Mouse (Mus musculus): ENCODE measurements at regions not wholly inside any gene's neighbourhood (a gene's known extent, or its start where the extent isn't known, plus 50 kb on each side); places are given as distances from the start of the nearest gene placed in this dataset.

GRCm38 (mm10) chr5:97553122-97553521 lies 96.3 kb upstream of the Gk2 start:
- Histone ChIP-seq H3K79me2 (replicated peaks; ENCODE audit: control insufficient read depth, extremely low read depth, insufficient read depth, poor library complexity, severe bottlenecking) (no peaks in the 10 kb centered on the region), H3K27ac (ENCODE audit: insufficient read depth, low read depth) (no peak overlapping the region), H3K27me3 (replicated peaks) (no peaks in the 10 kb centered on the region), H3K9me3 (replicated peaks; ENCODE audit: low read length) (peaks cover 5% of the 10 kb centered on the region), H3K36me3 (replicated peaks in 1 of 2; ENCODE audit: control insufficient read depth in 1 of 2, insufficient read depth in 1 of 2, low read length in 1 of 2) (no peaks in the 10 kb centered on the region), H3K9ac (ENCODE audit: insufficient read depth, low read depth) (no peak overlapping the region), H3K4me2 (ENCODE audit: insufficient read depth, low read depth, poor library complexity, severe bottlenecking) (no peak overlapping the region), H3K4me1 (ENCODE audit: control insufficient read depth in 1 of 2, insufficient read depth in 2 of 2) (no peaks in the 10 kb centered on the region), H3K4me3 (replicated peaks in 1 of 3; ENCODE audit: low read depth in 2 of 3, low read length in 2 of 3, poor library complexity in 1 of 3) (no peak overlapping the region)
- in situ Hi-C loops (cut with MboI; ENCODE audit: low pct_ligation_motif_present, low pct_unique_long_range_greater_than_20kb, low sequenced_read_pairs) = loop anchor here (25.0 kb wide), 1 partner anchor 416 kb away; no protein-coding TSS in a partner anchor
- dilution Hi-C loops (cut with MboI; ENCODE audit: extremely low pct_ligation_motif_present, extremely low pct_unique_long_range_greater_than_20kb, low sequenced_read_pairs) = no loop called here
- TF ChIP-seq RAD21 (IDR thresholded peaks at IDR 0.05; ENCODE audit: low read depth, low read length) (peak; percentile 60), ZMIZ1 (IDR thresholded peaks at IDR 0.05; ENCODE audit: low read depth, low read length) (no peak), CTCF (conservative IDR thresholded peaks at IDR 0.05 in 1 of 2, IDR thresholded peaks at IDR 0.05 in 1 of 2; ENCODE audit: low read depth in 2 of 2, low read length in 2 of 2) (peak; percentile 16 to 66; a peak in 2 of 4 replicates), EP300 (IDR thresholded peaks at IDR 0.05; ENCODE audit: low read length) (no peak), MYC (IDR thresholded peaks at IDR 0.05; ENCODE audit: low read depth, low read length) (no peak), SMC3 (IDR thresholded peaks at IDR 0.05; ENCODE audit: low read depth, low read length) (peak; percentile 65), BHLHE40 (IDR thresholded peaks at IDR 0.05; ENCODE audit: low read depth, low read length) (no peak), NELFE (IDR thresholded peaks at IDR 0.05; ENCODE audit: low read depth, low read length) (no peak), JUN (IDR thresholded peaks at IDR 0.05; ENCODE audit: insufficient read depth, low read depth, low read length) (no peak)
- peak; percentile 37 for DNase-seq (ENCODE audit: extremely low read depth)

- H3K27ac ChIP-seq (ENCODE audit: insufficient read depth, low read depth) = no peak overlapping the region
- no peaks in the 10 kb centered on the region for H3K9me3 ChIP-seq (replicated peaks; ENCODE audit: low read length)
- H3K36me3 ChIP-seq (replicated peaks in 1 of 2; ENCODE audit: control insufficient read depth in 1 of 2, insufficient read depth in 1 of 2, low read length in 1 of 2) = no peaks in the 10 kb centered on the region
- no peaks in the 10 kb centered on the region for H3K79me2 ChIP-seq (replicated peaks; ENCODE audit: control insufficient read depth, extremely low read depth, insufficient read depth, poor library complexity, severe bottlenecking)
- DNase-seq (ENCODE audit: extremely low read depth) = no peak
- TF ChIP-seq GABPA (IDR thresholded peaks at IDR 0.05; ENCODE audit: insufficient replicate concordance, low read depth, low read length) (no peak), MXI1 (IDR thresholded peaks at IDR 0.05; ENCODE audit: low read depth, low read length) (no peak), POLR2AphosphoS2 (IDR thresholded peaks at IDR 0.05; ENCODE audit: low read depth, low read length) (no peak), JUN (IDR thresholded peaks at IDR 0.05; ENCODE audit: insufficient read depth, low read depth, low read length) (no peak), BHLHE40 (IDR thresholded peaks at IDR 0.05; ENCODE audit: low read depth, low read length) (no peak), EP300 (IDR thresholded peaks at IDR 0.05; ENCODE audit: low read length) (no peak), MYC (IDR thresholded peaks at IDR 0.05; ENCODE audit: low read depth, low read length) (no peak), ZKSCAN1 (IDR thresholded peaks at IDR 0.05; ENCODE audit: borderline replicate concordance, low read depth, low read length) (no peak), NRF1 (IDR thresholded peaks at IDR 0.05; ENCODE audit: low read depth, low read length) (no peak), IRF4 (IDR thresholded peaks at IDR 0.05; ENCODE audit: low read depth, low read length) (no peak), MAX (IDR thresholded peaks at IDR 0.05; ENCODE audit: low read length) (no peak), NELFE (IDR thresholded peaks at IDR 0.05; ENCODE audit: low read depth, low read length) (no peak), TCF12 (IDR thresholded peaks at IDR 0.05; ENCODE audit: low read depth, low read length) (no peak)
- dilution Hi-C loops (cut with MboI; ENCODE audit: extremely low pct_ligation_motif_present, extremely low pct_unique_long_range_greater_than_20kb, low sequenced_read_pairs) (no loop called here), in situ Hi-C loops (cut with MboI; ENCODE audit: low pct_ligation_motif_present, low pct_unique_long_range_greater_than_20kb, low sequenced_read_pairs) (no loop called here)
- H3K9ac ChIP-seq (ENCODE audit: insufficient read depth, low read depth) = no peak overlapping the region
- no peaks in the 10 kb centered on the region for H3K27me3 ChIP-seq (replicated peaks)
- no peak overlapping the region for H3K4me2 ChIP-seq (ENCODE audit: insufficient read depth, low read depth, poor library complexity, severe bottlenecking)
- H3K4me1 ChIP-seq (ENCODE audit: control insufficient read depth in 1 of 2, insufficient read depth in 2 of 2) = no peaks in the 10 kb centered on the region
- no peak overlapping the region for H3K4me3 ChIP-seq (replicated peaks in 1 of 3; ENCODE audit: low read depth in 2 of 3, low read length in 2 of 3, poor library complexity in 1 of 3)
These were observed 80.9 kb upstream of the Gk2 start for GRCm38 (mm10) chr5:97537492-97538257.
